Mouse (Mus musculus) limb, embryonic 11.5 days (tissue): ENCODE data around the gene Them4. TPM values are rescaled to one million over a fixed set of nuclear protein-coding genes. Genes with fewer than 3 reads are reported as not detected.
"Not testable (repeated sequence)": the region's sequence is repeated elsewhere in the genome, so short reads cannot be mapped to it uniquely, and the experiment has no call there.

Experiments
- ATAC-seq: fragments of 200-750 bp; cut with Nextera tagmentation; 2 replicates; pipeline ENCODE4 v1.8.0; 2017; ENCODE audit warnings: low read depth; ENCODE audit not compliant: insufficient number of reproducible peaks, low FRiP score, low TSS enrichment
- DNase-seq: peaks from one replicate; pipeline ENCODE4 v3.0.0-alpha.2; 2015; ENCODE audit warnings: low spot score
- H3K27ac ChIP-seq: fragments of 300-500 bp; sonication (generic); replicated peaks from 2 replicates; pipeline ENCODE4 v1.5.1; 2014; ENCODE audit warnings: low read depth, mild to moderate bottlenecking, low read length
- H3K27me3 ChIP-seq: fragments of 300-500 bp; sonication (generic); 2 replicates; pipeline ENCODE4 v1.6.1; 2014; ENCODE audit warnings: mild to moderate bottlenecking, low read length, mixed read lengths; ENCODE audit not compliant: control insufficient read depth, insufficient read depth
- H3K36me3 ChIP-seq: fragments of 300-500 bp; sonication (generic); 2 replicates; pipeline ENCODE4 v1.6.1; 2014; ENCODE audit warnings: mild to moderate bottlenecking, low read length, moderate library complexity, mixed read lengths; ENCODE audit not compliant: control insufficient read depth, insufficient read depth
- H3K4me1 ChIP-seq: fragments of 300-500 bp; sonication (generic); 2 replicates; pipeline ENCODE4 v1.6.1; 2014; ENCODE audit warnings: low read length, mixed read lengths; ENCODE audit not compliant: control insufficient read depth, insufficient read depth
- H3K4me2 ChIP-seq: fragments of 300-500 bp; sonication (generic); 2 replicates; pipeline ENCODE4 v1.6.1; 2014; ENCODE audit warnings: low read depth, mild to moderate bottlenecking, moderate library complexity; ENCODE audit not compliant: severe bottlenecking
- H3K4me3 ChIP-seq: fragments of 300-500 bp; sonication (generic); 2 replicates; pipeline ENCODE4 v1.5.1; 2014; ENCODE audit warnings: low read depth, low read length
- H3K9ac ChIP-seq: fragments of 300-500 bp; sonication (generic); 2 replicates; pipeline ENCODE4 v1.6.1; 2014; ENCODE audit warnings: mild to moderate bottlenecking, low read length
- H3K9me3 ChIP-seq: fragments of 300-500 bp; sonication (generic); 2 replicates; pipeline ENCODE4 v1.6.1; 2016; ENCODE audit warnings: low read length; ENCODE audit not compliant: control insufficient read depth
- WGBS: fragments of 180-500 bp; shearing (Covaris S2); extraction: QIAGEN DNeasy Blood & Tissue Kit; methylation state at CpG from one replicate; pipeline ENCODE4 v1.1.7; 2014; 5-methylcytosine and 5-hydroxymethylcytosine counted together
- polyA plus RNA-seq: library from polyadenylated mRNA; unstranded; fragments of >200 nt; fragmentation: Nextera tagmentation; extraction: Ambion mirVana; gene quantifications from 2 replicates; pipeline ENCODE4 v1.2.1, GENCODE M21; 2014

The Them4 gene
- 8.1 and 9.1 TPM in 2 replicates for polyA plus RNA-seq

GRCm38 (mm10) chr3:94309633-94310363 is at the start of gene Them4:
Them4 (plus strand) TSS chr3:94310089.
- Histone ChIP-seq H3K4me2 (peak within 1 kb of the TSS; percentile 74), H3K27ac (no peak within 1 kb of the TSS; the same call in 1 of the 2 replicates), H3K9me3 (no peaks in the 10 kb centered on the region), H3K27me3 (no peaks in the 10 kb centered on the region), H3K4me3 (peak within 1 kb of the TSS; percentile 46), H3K9ac (peak within 1 kb of the TSS; percentile 41), H3K36me3 (no peaks in the 10 kb centered on the region), H3K4me1 (no peaks in the 10 kb centered on the region)
- ATAC-seq (peak; percentile 99), DNase-seq (peak; percentile 93)
- WGBS, result 3% methylated on average over 47 of the region's 47 CpGs

- Histone ChIP-seq H3K4me1 (no peaks in the 10 kb centered on the region), H3K4me2 (no peak overlapping the region), H3K9me3 (no peaks in the 10 kb centered on the region), H3K36me3 (no peaks in the 10 kb centered on the region), H3K9ac (no peak overlapping the region), H3K27ac (no peak overlapping the region), H3K4me3 (no peak overlapping the region), H3K27me3 (no peaks in the 10 kb centered on the region)
- peak; percentile 20 for DNase-seq
- WGBS, result 51% methylated on average over 6 of the region's 6 CpGs
- ATAC-seq, result no peak
Measured at GRCm38 (mm10) chr3:94260598-94260997, 49.3 kb upstream of the Them4 start.

- not testable (repeated sequence) for H3K27ac ChIP-seq, H3K4me1 ChIP-seq, H3K4me2 ChIP-seq, H3K36me3 ChIP-seq, DNase-seq, H3K4me3 ChIP-seq, H3K27me3 ChIP-seq, H3K9ac ChIP-seq, H3K9me3 ChIP-seq, ATAC-seq
- 83% methylated on average over 1 of the region's 1 CpGs for WGBS
Measured at GRCm38 (mm10) chr3:94263736-94264135, 46.2 kb upstream of the Them4 start, which contains the start of gene Gm4778. Gm4778 (plus strand) TSS chr3:94264036.

- H3K27ac ChIP-seq, result no peak overlapping the region
- no peaks in the 10 kb centered on the region for H3K27me3 ChIP-seq
- ATAC-seq (no peak), DNase-seq (no peak)
- H3K9me3 ChIP-seq, result no peaks in the 10 kb centered on the region
- H3K4me1 ChIP-seq, result no peaks in the 10 kb centered on the region
- H3K9ac ChIP-seq, result no peak overlapping the region
- 85% methylated on average over 11 of the region's 11 CpGs for WGBS
- H3K36me3 ChIP-seq, result no peaks in the 10 kb centered on the region
- no peak overlapping the region for H3K4me2 ChIP-seq
- no peak overlapping the region for H3K4me3 ChIP-seq
Measured at GRCm38 (mm10) chr3:94275991-94276390, 33.9 kb upstream of the Them4 start.

GRCm38 (mm10) chr3:94305457-94305856 is 4.4 kb upstream of the Them4 start:
- no peak overlapping the region for H3K9ac ChIP-seq
- H3K27ac ChIP-seq, result no peak overlapping the region
- WGBS, result 68% methylated on average over 1 of the region's 1 CpGs
- no peaks in the 10 kb centered on the region for H3K9me3 ChIP-seq
- DNase-seq (no peak), ATAC-seq (no peak)
- no peaks in the 10 kb centered on the region for H3K4me1 ChIP-seq
- no peak overlapping the region for H3K4me3 ChIP-seq
- H3K36me3 ChIP-seq, result no peaks in the 10 kb centered on the region
- H3K4me2 ChIP-seq, result no peak overlapping the region
- no peaks in the 10 kb centered on the region for H3K27me3 ChIP-seq

- Histone ChIP-seq H3K4me3 (no peak overlapping the region), H3K27me3 (no peaks in the 10 kb centered on the region), H3K9ac (no peak overlapping the region), H3K9me3 (no peaks in the 10 kb centered on the region), H3K4me2 (no peak overlapping the region), H3K27ac (no peak overlapping the region), H3K36me3 (no peaks in the 10 kb centered on the region), H3K4me1 (no peaks in the 10 kb centered on the region)
- DNase-seq, result no peak
- ATAC-seq, result no peak
Measured at GRCm38 (mm10) chr3:94306975-94307374, 2.9 kb upstream of the Them4 start.

- no peak for ATAC-seq
- peak overlapping the region; percentile 41 for H3K9ac ChIP-seq
- peak overlapping the region; percentile 46 for H3K4me3 ChIP-seq
- H3K27me3 ChIP-seq, result no peaks in the 10 kb centered on the region
- no peak overlapping the region; the same call in 1 of the 2 replicates for H3K27ac ChIP-seq
- H3K9me3 ChIP-seq, result no peaks in the 10 kb centered on the region
- H3K4me2 ChIP-seq, result peak overlapping the region; percentile 74
- H3K36me3 ChIP-seq, result no peaks in the 10 kb centered on the region
- no peak for DNase-seq
- H3K4me1 ChIP-seq, result no peaks in the 10 kb centered on the region
- WGBS, result 51% methylated on average over 7 of the region's 7 CpGs
Measured at GRCm38 (mm10) chr3:94310491-94310890, 602 bp downstream of the Them4 start.

GRCm38 (mm10) chr3:94310911-94311310 is 1.0 kb downstream of the Them4 start:
- no peaks in the 10 kb centered on the region for H3K9me3 ChIP-seq
- no peak overlapping the region for H3K27ac ChIP-seq
- H3K9ac ChIP-seq, result no peak overlapping the region
- peak overlapping the region; percentile 74 for H3K4me2 ChIP-seq
- DNase-seq, result no peak
- WGBS, result 77% methylated on average over 6 of the region's 6 CpGs
- no peaks in the 10 kb centered on the region for H3K4me1 ChIP-seq
- peak overlapping the region; percentile 46 for H3K4me3 ChIP-seq
- no peaks in the 10 kb centered on the region for H3K36me3 ChIP-seq
- no peaks in the 10 kb centered on the region for H3K27me3 ChIP-seq
- no peak for ATAC-seq

GRCm38 (mm10) chr3:94311376-94311775 is 1.5 kb downstream of the Them4 start:
- 87% methylated on average over 4 of the region's 4 CpGs for WGBS
- Histone ChIP-seq H3K4me1 (no peaks in the 10 kb centered on the region), H3K4me3 (no peak overlapping the region), H3K9me3 (no peaks in the 10 kb centered on the region), H3K27ac (no peak overlapping the region), H3K9ac (no peak overlapping the region), H3K4me2 (no peak overlapping the region), H3K27me3 (no peaks in the 10 kb centered on the region), H3K36me3 (no peaks in the 10 kb centered on the region)
- no peak for DNase-seq
- ATAC-seq, result no peak
